Mouse (Mus musculus) cerebellum, postnatal 10 days (tissue): ENCODE measurements at regions not wholly inside any gene's neighbourhood (a gene's known extent, or its start where the extent isn't known, plus 50 kb on each side); places are given as distances from the start of the nearest gene placed in this dataset.

Experiments used
- DNase-seq, 2 experiments: peaks; one replicate each; pipeline ENCODE4 v3.0.0; 2021; ENCODE audit warnings: mixed read lengths in 2 of 2

DNA sequence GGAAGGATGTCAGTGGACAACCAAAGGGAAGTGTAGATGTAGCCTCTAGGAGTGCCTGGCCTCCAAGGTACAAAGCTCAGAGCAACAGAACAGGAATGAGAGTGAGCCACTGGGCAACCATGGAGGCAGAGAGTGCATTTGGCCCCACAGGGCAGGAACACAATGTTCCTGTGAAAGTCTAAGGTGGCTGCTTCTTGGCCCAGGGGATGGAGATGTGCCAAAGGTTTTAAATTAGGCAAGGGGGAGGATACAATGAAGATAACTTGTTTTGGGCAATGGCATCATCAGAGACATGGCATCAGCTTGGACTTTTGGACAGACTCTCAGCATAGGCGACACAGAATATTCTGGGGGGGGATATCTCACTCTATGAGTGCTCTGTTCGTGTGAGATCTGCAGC lies 160.3 kb downstream of the En1 start:
- DNase-seq: no peak

DNA sequence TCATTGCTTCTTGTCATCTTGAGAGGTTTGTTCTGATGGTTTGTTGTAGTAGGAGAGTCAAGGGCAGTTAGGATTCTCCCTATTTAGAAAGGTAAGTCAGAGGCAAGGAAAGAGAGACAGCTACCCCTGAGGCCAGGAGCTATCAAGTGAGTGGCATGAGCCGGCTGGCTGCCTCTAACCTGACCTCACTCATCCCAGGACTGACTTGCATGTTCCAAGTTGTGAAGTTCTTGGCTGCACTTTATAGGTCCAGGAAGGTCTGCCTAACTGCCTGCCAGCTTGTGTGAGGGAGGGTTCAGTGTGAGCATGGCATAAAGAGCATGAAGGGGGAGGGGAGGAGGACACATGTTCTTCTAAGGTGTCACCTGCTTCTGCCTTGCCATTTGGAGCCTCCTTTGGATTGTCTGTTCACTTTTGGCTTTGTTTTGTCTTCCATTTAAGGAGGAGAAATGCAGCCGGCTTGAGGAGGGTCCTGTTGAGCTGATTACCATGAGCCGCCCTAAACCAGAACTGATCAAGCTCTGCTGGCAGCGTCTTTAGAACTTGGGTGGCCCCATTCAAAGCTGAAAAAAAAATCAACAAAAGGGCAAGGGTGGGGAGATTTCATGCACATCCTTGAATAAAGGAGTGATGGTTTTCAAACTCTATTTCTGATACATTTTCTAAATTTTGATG lies 160.8 kb downstream of the En1 start:
- DNase-seq: no peak

DNA sequence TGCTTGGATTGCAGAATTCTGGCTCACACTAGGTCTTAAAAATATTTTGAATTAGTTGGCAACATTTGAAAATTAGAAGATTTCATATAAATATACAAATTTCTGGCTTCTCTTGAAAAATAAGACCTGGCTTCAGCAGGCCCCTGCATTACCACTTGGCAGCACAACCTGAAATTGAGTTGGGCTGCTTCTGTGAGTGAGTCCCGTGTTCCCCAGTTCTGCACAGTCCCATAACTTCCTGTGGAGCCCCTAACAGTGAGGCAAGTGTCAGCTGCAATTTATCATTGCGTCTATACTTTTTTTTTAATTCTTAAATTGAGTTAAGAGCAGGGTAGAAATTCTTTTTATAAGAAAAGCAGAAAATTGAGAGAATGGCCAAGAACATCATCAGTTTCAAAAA lies 164.8 kb downstream of the En1 start:
- DNase-seq: no peak

DNA sequence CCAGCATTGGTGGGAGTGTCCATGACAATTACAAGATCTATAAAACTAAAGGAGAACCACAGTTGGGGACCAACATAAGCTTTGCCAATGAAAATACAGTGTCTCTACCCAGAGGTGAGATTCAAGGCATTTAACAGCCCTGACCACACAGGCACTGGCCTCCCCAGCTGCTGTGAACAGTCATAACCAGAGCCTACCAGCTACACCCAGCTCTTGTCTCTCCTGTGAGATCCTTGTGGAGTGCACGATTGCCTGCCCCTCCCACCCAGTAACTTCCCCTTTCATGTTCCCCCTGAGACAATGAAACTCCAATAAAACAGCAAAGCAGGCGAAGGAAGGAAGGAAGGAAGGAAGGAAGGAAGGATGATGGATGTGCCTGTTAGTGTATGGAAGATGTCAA lies 169.1 kb downstream of the En1 start:
- DNase-seq: no peak

DNA sequence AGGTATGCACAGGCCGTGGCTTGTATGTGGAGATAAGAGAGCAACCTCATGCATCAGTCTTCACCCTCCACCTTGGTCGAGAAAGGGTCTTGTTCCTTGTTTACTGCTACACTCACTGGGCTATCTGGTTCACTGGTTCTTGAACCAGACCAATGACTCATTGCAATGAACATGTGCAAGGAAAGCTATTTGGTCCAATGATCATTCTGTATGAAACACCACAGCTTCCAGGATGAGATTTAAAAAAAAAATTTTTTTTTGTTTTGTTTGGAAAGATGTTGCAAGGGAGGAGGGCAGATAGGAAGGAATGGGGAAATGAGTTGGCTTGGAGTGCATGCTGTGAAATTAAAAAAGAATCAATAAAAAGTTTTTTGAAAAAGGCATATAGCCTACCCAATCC lies 174.7 kb downstream of the En1 start:
- DNase-seq: no peak

DNA sequence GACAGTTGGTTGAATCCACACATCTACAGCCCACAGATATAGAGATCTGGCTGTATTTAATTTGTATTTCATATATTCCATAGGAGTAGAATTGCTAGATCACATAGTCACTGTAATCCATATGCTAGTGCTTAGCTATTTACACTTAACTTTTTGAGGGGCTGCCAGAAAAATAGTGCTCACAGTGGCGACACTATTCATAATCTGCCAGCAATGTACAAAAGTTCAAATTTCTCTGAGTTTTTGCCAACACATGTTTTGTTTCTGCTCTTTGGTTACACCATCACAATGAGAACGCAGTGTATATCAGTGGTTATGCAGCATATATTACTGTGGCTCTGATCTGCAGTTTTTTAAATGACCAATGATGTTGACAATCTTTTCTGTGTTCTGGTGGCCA lies 175.2 kb downstream of the En1 start:
- DNase-seq: no peak

DNA sequence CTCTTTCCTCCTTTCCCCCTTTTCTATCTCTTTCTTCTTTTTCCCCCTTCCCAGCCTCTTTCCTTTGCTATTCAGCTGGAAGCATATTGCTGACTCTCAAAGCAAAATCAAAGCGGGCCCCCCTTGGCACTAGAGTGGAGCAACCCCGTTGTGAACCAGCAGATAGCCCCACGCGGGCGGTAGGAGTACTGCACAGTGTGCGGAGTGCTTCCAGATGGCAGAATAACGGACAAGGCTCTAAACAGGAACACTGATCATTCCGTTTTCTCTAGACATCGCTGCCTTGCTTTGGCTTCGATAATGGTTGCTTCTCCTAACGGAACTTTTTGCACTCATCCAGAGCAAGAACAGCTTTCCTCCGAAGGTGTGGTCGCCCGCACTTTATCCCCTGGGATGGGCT lies 193.0 kb downstream of the En1 start:
- DNase-seq: peak; percentile 79 to 85

DNA sequence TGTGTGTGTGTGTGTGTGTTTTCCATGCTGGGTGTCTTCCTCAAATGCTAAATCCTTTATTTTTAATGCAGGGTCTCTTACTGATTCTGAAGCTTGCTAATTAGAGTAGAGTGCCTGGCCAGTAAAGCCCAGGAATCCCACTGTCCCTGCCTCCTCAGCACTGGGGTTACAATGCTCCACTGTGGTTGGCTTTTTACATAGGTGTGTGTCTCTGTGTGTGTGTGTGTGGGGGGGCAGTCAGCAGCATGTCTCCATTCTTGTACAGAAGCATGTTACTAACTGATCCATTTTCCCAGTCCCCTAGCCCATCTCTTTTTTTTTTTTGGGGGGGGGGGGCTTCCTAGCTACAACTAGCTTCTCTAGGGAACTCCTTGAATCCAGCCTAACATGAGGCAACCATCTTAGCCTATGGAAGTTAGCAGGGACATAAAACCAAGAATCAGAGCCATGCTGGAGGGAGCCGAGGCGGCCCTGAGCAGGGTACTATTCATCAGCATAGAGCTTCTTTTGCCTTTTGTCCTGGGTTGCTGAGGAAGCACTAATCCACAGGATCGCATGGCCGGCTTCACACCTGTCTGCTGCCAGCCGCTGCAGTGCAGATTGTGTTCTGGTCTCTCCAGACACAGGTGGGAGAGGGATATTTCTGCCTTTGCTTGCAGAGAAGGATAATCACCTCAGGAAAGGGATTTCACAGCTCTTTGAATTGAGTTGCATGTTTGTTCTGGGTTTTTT lies 199.2 kb downstream of the En1 start:
- no peak for DNase-seq

DNA sequence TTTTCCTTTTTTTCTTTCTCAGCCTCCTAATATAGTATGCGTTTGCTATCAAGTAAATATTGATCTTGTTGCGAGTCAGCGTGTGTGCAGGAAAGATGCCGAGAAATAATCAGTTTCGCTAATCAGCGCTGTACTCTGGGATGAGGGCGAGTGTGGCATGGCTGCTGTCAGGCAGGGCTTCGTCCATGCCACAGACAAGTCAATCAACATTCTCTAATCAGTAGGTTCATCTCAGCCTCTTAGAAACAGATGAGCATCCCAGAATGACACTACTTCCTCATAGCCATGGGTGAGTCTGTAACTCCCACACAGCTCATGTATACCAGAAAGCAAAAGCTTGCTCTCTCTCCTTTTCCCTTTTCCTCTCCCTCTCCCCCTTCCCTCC lies 199.8 kb downstream of the En1 start:
- DNase-seq: no peak

DNA sequence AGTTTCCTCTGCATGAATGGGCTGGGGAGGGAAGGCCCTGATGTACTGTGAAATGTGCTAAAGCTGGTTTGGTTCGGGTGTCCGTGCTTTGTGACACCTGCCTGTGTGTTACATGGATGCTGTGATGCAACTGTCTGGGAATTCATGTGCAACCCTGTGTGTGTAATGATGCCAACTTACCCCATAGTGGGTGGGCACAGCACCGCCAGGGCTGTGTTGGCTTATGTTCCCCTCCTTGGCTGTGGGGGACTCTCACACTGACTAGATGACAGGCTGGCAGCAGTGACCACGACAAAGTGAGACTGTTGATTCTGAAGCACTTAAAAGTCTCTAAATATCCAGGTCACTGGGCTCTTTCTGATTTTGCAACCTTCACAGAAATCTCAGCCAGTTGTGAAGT lies 212.2 kb downstream of the En1 start:
- DNase-seq: peak; percentile 67 to 80

DNA sequence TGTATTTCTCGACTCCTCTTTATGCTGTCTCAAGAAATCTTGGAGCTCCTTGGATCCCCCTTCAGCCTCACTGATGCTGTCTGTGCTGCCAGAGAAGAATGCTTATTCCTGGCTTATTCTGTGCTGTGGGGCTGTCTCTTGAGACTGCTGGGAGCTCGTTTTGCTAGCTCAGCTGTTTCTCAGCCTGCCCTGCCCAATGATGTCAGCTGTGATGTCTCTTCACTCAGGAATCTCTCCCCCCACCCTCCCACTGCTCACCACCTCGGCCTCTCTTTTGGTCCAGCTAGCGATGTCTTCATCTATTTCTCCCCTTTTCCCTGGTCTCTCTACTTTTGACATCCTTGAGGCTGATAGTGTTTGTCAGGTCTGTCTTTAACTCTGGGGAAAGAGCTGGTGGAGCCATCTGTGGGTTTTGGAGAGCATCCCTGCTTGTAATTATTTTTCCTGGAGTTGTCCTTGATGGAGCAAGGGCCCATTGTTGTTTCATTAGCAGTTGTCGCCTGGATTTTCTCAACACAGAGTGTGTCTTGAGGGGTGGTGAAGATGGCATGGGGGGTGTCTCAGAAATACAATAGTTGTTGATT lies 214.1 kb downstream of the En1 start:
- peak; percentile 70 to 78 for DNase-seq

DNA sequence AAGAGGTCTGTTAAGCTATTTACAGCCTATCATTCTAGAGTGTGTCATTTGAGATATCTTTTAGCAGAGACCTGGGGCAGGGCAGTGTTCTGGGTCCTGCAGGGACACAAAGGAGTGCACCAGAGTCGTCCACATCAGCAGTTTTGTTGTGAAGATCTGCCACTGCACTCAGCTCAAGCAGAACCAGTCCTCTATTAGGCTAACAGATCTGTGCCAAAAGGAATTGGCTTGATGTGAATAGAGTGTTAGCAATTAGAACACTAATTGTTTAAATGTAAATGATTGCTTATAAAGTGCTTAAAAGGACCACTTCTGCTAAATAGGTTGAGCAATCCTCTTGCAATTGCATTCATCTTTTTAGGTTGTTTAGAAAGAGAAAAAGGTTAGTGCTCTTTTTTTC lies 215.3 kb downstream of the En1 start:
- peak; percentile 14 to 36 for DNase-seq

DNA sequence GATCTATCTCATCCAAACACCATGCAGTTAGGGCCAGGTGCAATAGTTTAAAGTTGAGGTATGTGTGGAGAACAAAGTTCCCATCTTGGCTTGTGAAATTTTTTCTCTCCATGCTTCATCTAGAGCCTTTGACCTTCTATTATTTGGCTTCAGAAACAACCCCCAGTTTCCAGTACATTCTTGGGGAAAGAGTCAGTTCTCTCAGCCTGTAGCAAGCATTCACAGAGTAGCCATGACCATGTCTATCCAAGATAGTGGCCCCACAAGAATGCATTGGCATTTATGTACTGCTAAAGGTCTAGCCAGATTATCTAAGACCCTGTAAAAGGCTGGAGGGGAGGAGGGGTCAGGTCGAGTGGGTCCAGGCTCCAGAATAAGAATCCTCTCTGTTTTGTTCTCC lies 229.8 kb downstream of the En1 start:
- no peak for DNase-seq

DNA sequence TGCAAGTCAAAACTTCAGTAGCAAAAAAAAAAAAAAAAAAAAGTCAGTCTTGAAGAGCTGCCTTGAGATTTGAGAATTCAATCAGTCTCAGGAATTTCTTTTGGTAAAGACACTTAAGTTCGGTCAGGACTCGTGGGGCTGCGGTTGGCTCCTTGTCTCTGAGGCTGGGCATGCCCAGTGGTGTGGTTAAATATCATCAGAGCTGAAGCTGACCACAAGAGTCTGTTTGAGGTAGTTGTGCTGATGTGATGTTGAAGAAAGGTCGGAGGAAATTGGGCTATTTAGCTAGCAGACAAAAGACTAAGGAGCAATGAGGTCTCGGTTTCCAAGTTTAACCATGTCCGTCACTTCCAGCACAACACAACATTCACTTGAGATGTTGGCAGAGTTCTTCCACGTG lies 240.4 kb downstream of the En1 start:
- no peak for DNase-seq

DNA sequence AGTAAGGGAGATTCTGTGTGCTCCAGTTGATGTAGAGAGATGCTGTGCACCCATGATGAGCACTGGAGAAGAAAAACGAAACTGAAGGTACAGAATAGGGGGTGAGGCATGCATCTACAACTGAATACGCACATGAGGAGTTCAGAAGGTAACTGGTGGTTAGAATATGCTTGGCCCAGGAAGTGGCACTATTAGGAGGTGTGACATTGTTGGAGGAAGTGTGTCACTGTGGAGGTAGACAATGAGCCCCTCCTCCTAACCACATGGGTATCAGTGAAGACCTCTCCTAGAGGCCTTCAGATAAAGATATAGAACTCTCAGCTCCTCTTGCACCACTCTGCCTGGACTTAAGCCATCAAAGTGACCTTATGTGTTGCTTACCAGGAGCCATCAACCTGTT lies 243.9 kb downstream of the En1 start:
- no peak for DNase-seq

DNA sequence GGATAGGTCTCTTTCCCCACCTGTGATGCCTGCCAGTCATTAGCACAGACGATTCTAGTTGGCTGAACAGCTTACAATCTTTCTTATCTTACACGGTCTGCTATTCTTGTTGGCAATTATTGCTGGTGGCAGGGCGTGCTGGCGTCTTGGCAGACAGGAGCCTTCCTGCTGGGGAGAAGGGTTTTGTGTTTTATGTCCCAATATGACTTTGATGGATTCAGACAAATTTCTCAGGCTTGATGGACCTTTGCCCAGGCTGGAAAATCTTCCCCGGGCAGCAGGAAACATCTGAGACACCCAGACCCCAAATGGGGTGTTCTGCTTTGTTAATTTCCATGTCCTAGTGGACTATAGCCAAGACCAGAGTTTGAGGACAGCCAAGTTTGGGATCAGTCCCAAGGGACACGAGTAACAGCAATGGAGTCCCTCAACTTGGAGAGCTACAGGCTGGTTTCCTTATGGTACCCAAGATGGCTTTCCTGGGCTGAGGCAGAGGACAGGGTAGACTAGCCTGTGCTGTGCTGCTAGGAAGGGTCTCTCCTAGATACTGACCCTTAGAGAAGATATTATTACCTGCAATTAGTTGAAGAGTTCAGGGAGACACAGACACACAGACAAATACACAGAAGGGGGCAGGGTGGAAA lies 249.8 kb downstream of the En1 start:
- peak; percentile 91 to 97 for DNase-seq

DNA sequence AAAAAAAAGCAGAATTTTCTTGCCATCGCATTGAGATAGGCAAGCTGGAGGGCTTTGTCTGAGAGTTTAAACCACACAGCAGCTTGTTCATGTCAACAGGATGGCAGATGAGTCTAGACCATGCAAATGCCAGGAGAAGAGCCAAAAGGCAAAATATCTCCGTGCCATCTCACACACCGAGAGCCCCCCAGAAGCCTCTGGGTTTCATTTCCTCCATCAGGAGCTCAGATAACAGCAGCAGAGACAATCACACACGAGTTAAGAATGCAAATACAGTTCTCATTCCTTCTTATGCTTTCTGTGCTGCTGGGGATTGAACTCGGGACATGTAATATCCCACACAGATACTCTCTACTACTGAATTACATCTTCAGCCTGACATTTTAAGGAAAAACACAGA lies 255.3 kb downstream of the En1 start:
- peak in 1 of 2 experiments; percentile 29 for DNase-seq

DNA sequence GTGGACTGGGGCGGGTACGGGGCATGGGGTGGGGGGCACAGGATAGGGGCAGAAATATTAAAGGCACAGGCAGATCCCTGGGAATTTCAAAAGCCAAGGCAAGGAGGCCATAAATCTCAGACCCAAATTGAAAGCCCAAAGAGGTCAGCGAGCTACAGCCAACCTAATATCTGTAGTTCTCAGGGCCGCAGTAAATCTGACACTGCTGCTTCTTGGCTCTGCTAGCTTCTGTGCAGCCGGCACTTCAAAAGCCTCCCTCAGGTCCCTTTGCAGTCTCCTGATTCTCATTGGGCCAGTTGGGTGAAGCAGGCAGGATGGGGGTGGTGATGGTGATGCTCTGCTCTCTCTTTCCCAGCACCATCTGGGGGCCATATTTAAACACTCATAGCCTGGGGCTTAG lies 257.3 kb downstream of the En1 start:
- peak in 1 of 2 experiments; percentile 23 for DNase-seq

DNA sequence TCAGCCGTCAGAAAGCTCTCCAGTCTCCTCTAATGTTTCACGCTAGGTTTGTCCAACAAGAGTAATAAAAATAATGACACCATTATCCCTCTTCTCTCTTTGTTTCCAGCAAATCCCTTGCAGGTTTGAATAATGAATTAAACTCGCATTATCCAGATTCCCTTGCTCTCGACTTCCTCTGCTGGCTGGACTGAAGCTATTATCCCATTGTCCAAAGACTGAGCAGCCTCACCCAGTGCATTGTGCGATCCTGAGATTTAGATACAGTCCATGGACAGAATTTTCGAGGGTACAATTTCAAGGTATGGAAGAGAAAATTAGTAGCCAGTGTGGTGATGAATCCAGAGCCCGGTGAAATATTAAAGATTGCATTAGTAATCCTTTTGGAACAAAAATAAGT lies 270.3 kb downstream of the En1 start:
- no peak for DNase-seq

DNA sequence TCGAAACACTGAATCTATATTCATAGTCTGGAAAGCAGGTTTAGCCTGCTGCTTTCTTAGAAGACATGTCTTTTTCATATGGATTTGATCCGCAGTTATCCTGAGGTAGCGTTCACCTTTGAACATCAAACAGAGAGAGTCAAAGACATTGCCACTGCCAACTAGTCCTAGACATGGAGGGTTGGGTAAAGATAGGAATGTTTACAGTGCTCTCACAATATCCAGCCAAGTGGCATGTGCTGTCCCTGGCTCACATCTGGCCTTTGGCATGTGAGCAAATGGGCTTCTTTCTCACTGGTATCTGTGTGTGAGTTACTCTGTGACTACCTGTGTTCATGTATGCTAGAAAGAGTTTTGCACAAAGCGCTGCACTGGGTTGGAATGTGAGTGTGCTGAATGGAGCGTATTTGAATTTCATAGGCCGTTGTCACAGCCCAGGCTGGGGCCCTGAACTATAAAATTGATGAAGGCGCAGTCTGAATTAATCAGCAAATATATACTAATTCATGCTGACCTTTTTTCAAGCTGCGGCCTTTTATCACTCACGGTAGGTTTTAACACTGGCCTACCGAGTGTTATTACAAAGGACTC lies 280.8 kb downstream of the En1 start:
- peak; percentile 12 to 13 for DNase-seq

DNA sequence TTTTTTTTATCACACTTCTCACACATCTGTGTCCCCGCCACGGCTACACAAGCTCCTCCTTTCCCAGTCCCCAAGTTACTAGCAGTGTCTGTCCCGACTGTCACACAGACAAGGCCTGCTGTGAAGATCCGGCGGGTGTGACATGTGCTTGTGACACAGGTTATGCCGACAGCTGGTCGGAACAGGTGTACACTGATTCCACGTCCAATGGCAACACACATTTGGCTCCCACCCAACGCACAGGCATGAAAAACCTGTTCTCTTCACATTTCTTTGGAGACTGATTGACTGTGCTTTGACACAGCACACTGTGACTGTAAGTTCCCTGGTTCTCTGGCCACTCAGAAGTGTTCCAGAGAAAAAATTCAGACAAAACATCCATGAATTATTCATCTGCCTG lies 281.4 kb downstream of the En1 start:
- peak; percentile 93 to 94 for DNase-seq

DNA sequence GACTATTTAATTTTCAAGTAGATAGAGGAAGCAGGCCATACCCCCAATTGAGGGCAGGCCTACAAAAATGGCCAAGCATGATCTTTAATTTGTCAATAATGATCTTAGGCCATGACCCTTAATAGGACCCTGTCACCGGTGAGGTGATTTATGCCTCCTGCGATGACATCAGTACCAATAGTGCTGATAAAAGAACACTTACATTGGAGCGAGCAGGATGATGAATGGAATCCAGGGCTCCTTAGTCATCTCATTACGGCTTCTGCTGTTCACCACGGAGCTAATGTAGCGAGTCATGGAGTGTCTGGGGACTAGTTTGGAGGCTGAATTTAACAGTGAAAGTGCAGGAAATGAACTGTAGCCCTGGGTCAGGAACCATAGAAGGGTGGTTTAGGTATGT lies 308.6 kb downstream of the En1 start:
- no peak for DNase-seq

DNA sequence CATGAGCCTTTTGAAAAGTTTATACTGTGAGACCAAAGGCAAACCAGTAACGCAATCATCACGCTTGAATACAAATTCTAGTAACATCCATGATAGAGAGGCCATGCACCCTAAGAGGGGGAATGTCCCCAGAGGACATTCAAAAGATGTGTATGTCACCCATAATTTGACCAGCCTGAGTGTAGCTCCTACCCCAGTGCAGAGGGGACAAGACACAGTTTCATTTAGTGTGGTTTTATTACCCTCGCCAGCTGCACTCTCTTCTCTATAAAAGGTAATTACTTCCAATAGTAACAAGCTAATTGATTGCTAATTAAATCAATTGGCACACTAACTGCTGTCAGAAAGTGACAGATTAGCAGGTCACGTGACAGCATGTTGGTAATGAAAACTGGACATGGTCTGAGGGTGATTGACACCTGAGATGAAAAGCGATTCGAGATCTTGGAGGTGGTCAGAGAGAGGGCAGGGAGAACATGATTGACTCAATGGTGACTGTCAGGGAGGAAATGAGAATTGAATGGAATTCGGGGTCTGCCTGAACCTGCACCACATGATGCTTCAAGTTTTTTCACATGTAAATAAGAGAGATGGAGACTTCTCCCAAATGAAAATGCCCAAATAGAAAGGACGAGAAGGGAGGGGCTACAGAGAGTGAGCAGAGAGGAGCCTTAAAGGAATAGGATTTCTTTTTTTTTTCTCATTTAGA lies 309.9 kb downstream of the En1 start:
- no peak for DNase-seq
